Mouse (Mus musculus): Measurements from ENCODE around the gene Asf1a.

DNA sequence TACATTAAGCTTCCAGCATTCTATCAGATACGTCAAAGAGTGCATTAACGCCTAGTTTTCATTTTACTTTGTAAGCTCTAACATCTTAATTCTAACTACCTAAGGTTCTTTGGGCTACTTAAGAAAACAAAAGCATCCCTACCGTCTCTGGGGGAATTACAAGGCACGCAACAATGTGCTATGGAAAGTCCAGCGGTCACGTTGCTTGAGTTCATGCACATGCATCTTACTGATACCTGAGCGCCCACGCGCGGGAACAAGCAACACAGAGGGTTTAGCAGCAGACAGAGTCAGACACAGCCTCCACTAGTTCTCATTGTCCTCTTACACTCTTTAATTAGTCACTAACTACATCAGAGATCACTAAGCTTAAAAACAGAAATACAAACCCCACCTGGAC is 37.6 kb downstream of the Asf1a start:
- TF ChIP-seq CTCF (IDR thresholded peaks at IDR 0.05; ENCODE audit: borderline replicate concordance, extremely low read depth, insufficient read depth, insufficient read length) (no peak), POLR2A (IDR thresholded peaks at IDR 0.05; ENCODE audit: borderline replicate concordance, extremely low read depth, insufficient read depth, insufficient read length, poor library complexity, severe bottlenecking) (no peak)

Data from brain, embryonic 14.5 days (tissue).